Mouse (Mus musculus) neural tube, embryonic 15.5 days (tissue): ENCODE results near the gene Lilrb4a. TPM values are rescaled to one million over a fixed set of nuclear protein-coding genes. Genes with fewer than 3 reads are reported as not detected.
"Not testable (repeated sequence)": the region's sequence is repeated elsewhere in the genome, so short reads cannot be mapped to it uniquely, and the experiment has no call there.

Experiments
- ATAC-seq: fragments of 200-750 bp; cut with Nextera tagmentation; 2 replicates; pipeline ENCODE4 v1.8.0; 2017; ENCODE audit warnings: mild to moderate bottlenecking, moderate TSS enrichment, moderate library complexity; ENCODE audit not compliant: low FRiP score
- H3K27ac ChIP-seq: fragments of 300-500 bp; sonication (generic); replicated peaks from 2 replicates; pipeline ENCODE4 v1.5.1; 2015; ENCODE audit warnings: mild to moderate bottlenecking, inconsistent platforms
- H3K27me3 ChIP-seq: fragments of 300-500 bp; sonication (generic); replicated peaks from 2 replicates; pipeline ENCODE4 v1.6.1; 2015; ENCODE audit warnings: inconsistent platforms
- H3K36me3 ChIP-seq: fragments of 300-500 bp; sonication (generic); 2 replicates; pipeline ENCODE4 v1.6.1; 2015; ENCODE audit warnings: inconsistent platforms
- H3K4me1 ChIP-seq: fragments of 300-500 bp; sonication (generic); 2 replicates; pipeline ENCODE4 v1.6.1; 2015; ENCODE audit warnings: inconsistent platforms
- H3K4me2 ChIP-seq: fragments of 300-500 bp; sonication (generic); 2 replicates; pipeline ENCODE4 v1.6.1; 2015; ENCODE audit warnings: inconsistent platforms, mild to moderate bottlenecking, moderate library complexity
- H3K4me3 ChIP-seq: fragments of 300-500 bp; sonication (generic); replicated peaks from 2 replicates; pipeline ENCODE4 v1.5.1; 2015; ENCODE audit warnings: mild to moderate bottlenecking, inconsistent platforms
- H3K9ac ChIP-seq: fragments of 300-500 bp; sonication (generic); replicated peaks from 2 replicates; pipeline ENCODE4 v1.6.1; 2015; ENCODE audit warnings: mild to moderate bottlenecking, inconsistent platforms
- H3K9me3 ChIP-seq: fragments of 300-500 bp; sonication (generic); replicated peaks from 2 replicates; pipeline ENCODE4 v1.6.1; 2016; ENCODE audit warnings: inconsistent platforms
- WGBS: fragments of 180-500 bp; shearing (Covaris S2); methylation state at CpG from one replicate; pipeline ENCODE4 v1.1.7; 2015; ENCODE audit warnings: mixed read lengths; 5-methylcytosine and 5-hydroxymethylcytosine counted together
- polyA plus RNA-seq: library from polyadenylated mRNA; unstranded; fragments of >200 nt; fragmentation: Nextera tagmentation; extraction: Ambion mirVana; gene quantifications from 2 replicates; pipeline ENCODE4 v1.2.1, GENCODE M21; 2015

Gene Lilrb4a
- 0.79 and 2.2 TPM in 2 replicates for polyA plus RNA-seq

DNA sequence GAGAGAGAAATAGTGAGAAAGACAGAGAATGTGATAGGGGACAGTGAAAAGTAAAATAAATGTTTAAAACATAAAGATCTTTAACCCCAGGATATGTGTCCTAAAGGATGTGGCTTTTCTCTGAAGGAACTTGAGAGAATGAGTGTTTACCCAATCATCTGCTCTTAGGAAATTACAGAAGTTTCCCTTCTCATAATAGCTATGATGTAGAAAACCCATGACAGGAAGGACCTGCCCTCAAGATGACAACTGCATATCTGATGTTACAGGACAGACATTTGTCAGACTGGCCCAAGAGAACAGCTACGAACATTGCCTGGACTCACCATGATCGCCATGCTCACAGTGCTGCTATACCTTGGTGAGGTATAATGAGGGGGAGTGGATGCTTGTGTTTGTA lies at the start of gene Lilrb4a:
Lilrb4a (plus strand) TSS at position 266 of the 400 bp plus-strand sequence.
- no CpG with 5 or more reads among the region's 2 CpGs for WGBS
- H3K9ac ChIP-seq, H3K4me3 ChIP-seq, H3K27me3 ChIP-seq, H3K36me3 ChIP-seq, H3K4me1 ChIP-seq, ATAC-seq, H3K9me3 ChIP-seq, H3K4me2 ChIP-seq, H3K27ac ChIP-seq: not testable (repeated sequence)

DNA sequence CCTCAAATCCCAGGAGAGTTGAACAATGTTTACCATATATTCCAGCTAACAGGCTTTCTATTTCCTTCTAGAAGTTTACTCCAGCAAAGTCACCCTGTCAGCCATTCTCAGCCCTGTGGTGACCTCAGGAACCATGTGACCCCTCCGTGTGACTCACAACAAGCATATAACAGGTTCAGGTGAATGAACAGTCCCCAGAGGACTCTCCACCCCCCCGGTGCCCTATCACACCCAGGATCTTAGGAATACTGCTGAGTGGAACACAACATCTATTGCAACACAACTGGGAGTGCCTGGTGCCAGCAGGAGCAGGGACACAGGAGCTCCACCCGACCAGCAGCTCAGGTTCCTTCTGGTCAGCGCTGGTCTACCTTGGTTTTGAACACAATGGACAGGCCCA lies 39.1 kb upstream of the Lilrb4a start:
- Histone ChIP-seq H3K4me2 (no peak overlapping the region), H3K9ac (no peak overlapping the region), H3K4me3 (no peak overlapping the region), H3K36me3 (no peaks in the 10 kb centered on the region), H3K9me3 (no peaks in the 10 kb centered on the region), H3K27me3 (no peaks in the 10 kb centered on the region), H3K27ac (no peak overlapping the region), H3K4me1 (no peaks in the 10 kb centered on the region)
- no peak for ATAC-seq
- WGBS, result 82% methylated on average over 4 of the region's 4 CpGs

DNA sequence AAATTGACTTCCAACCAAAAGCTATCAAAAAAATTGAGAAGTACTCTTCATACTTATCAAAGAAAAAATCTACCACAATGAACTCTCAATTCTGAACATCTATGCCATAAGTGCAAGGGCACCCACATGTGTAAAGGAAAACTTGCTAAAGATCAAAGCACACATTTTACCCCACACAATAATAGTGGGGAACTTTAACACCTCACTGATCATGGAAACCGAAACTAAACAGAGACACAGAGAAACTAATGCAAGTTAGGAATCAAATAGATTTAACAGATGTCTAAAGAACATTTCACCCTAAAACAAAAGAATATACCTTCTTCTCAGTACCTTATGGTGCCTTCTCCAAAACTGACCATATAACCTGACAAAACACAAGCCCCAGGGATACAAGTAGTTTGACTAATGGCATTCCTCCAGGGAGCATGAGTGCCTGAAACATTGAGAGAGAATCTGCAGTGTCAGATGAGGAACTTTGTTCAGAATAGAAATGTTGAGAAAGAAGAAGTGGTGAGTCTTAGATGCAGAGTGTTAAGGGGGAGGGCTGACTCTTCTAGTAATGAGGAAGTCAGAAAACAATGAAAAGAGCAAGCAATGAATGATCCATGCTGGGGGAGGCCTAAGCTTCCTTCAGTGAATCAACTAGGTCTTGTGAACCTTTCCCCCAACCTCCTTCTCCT lies 37.0 kb upstream of the Lilrb4a start:
- ATAC-seq, result no peak
- no peaks in the 10 kb centered on the region for H3K36me3 ChIP-seq
- H3K4me3 ChIP-seq, result no peak overlapping the region
- no peaks in the 10 kb centered on the region for H3K9me3 ChIP-seq
- H3K9ac ChIP-seq, result no peak overlapping the region
- H3K4me2 ChIP-seq, result no peak overlapping the region
- no peaks in the 10 kb centered on the region for H3K27me3 ChIP-seq
- 90% methylated on average over 1 of the region's 1 CpGs for WGBS
- no peak overlapping the region for H3K27ac ChIP-seq
- no peaks in the 10 kb centered on the region for H3K4me1 ChIP-seq

DNA sequence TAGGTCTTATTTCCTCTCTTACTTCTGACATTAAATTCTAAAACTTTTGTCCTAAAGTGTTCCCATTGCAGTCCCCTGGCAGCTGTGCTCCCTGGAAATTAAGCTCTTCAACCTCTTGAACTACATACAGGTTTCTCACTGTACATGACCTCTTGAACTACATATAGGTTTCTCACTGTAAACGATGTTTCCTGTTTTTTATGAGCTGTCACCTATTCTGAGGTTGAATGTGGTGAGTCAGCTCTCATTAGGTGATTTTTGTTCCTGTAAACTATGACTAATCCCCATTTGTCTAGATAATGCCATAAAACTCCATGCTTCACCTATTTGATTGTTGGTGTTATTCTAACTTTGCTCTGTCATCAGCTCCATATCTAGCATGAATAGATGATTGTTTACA lies 36.4 kb upstream of the Lilrb4a start:
- no peak for ATAC-seq
- WGBS, result 75% methylated on average over 1 of the region's 1 CpGs

DNA sequence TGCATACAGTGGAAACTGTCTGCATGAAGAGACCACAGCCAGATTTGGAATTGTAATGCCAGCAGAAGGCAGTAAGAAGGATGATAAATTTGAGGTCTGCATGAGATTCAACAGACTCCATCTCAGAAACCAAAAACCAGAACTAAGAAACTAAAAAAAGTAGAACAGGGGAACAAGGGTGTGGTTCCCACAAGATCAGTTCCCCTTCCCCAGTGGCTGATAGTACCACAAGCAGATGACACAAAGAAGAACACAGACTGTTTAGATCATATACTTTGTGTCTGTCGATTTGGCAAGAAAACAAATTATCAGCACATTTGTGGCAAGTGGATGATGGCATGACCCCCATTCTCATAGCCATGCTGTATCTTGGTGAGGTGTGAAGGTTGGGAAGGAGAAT lies 35.0 kb upstream of the Lilrb4a start:
- H3K36me3 ChIP-seq, result no peaks in the 10 kb centered on the region
- no peak overlapping the region for H3K4me2 ChIP-seq
- no peak overlapping the region for H3K4me3 ChIP-seq
- H3K9me3 ChIP-seq, result no peaks in the 10 kb centered on the region
- H3K27ac ChIP-seq, result no peak overlapping the region
- no peaks in the 10 kb centered on the region for H3K27me3 ChIP-seq
- ATAC-seq, result no peak
- 91% methylated on average over 1 of the region's 1 CpGs for WGBS
- H3K4me1 ChIP-seq, result no peaks in the 10 kb centered on the region
- H3K9ac ChIP-seq, result no peak overlapping the region

More for the DNA sequence above, 36.4 kb upstream of the Lilrb4a start:
- Histone ChIP-seq H3K9ac (no peak overlapping the region), H3K27me3 (no peaks in the 10 kb centered on the region), H3K27ac (no peak overlapping the region), H3K4me1 (no peaks in the 10 kb centered on the region), H3K9me3 (no peaks in the 10 kb centered on the region), H3K4me3 (no peak overlapping the region), H3K4me2 (no peak overlapping the region), H3K36me3 (no peaks in the 10 kb centered on the region)

DNA sequence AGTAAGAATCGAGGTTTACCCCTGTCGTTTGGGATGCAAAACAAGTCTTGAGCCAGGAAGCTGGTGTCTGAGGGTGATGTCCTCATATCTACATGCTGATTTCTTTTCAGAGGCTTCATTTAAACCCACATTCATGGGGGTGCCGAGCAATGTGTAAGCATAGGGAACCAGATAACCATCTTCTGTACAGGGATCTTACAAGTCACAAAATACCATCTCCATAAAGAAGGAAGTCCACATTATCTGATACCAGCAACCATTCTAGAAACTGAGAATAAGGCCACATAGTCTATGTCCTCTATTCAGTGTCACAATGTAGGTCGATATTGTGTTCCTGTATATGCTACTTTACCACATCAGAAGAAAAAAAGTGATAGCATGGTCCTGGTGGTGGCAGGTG lies 34.4 kb upstream of the Lilrb4a start:
- 88% methylated on average over 4 of the region's 4 CpGs for WGBS
- H3K4me1 ChIP-seq, result no peaks in the 10 kb centered on the region
- no peaks in the 10 kb centered on the region for H3K27me3 ChIP-seq
- no peaks in the 10 kb centered on the region for H3K36me3 ChIP-seq
- no peak for ATAC-seq
- no peak overlapping the region for H3K4me3 ChIP-seq
- H3K9me3 ChIP-seq, result no peaks in the 10 kb centered on the region
- H3K4me2 ChIP-seq, result no peak overlapping the region
- no peak overlapping the region for H3K9ac ChIP-seq
- H3K27ac ChIP-seq, result no peak overlapping the region

DNA sequence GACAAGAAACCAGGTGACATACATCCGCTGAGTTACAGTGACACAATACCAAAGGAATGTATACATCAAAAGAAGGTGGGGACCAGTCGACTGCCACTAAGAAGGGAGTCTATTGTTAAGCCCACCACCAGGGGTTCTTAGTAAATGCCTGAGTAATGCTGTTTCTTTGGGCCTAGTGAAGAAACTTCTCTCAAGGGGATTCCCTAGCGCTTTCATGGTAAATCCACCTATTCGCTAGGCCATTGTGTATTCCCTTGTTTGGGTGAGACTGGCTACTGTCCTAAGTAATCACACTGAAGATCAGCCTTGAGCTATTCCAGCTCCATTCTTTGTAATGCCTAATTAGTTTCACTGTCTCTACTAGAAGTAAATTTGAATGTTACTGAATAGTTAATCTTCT lies 27.0 kb upstream of the Lilrb4a start:
- not testable (repeated sequence) for H3K9ac ChIP-seq, H3K27me3 ChIP-seq, H3K9me3 ChIP-seq, ATAC-seq, H3K4me2 ChIP-seq, H3K27ac ChIP-seq, H3K4me1 ChIP-seq, H3K36me3 ChIP-seq, H3K4me3 ChIP-seq
- 45% methylated on average over 4 of the region's 4 CpGs for WGBS

DNA sequence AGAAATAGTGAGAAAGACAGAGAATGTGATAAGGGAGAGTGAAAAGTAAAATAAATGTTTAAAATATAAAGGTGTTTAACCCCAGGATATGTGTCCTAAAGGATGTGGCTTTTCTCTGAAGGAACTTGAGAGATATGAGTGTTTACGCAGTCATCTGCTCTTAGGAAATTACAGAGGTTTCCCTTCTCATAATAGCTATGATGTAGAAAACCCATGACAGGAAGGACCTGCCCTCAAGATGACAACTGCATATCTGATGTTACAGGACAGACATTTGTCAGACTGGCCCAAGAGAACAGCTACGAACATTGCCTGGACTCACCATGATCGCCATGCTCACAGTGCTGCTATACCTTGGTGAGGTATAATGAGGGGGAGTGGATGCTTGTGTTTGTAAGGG lies 10.4 kb upstream of the Lilrb4a start, which contains the start of the genes Gm49339 and Lilr4b:
Gm49339 (plus strand) TSS at position 216 of the 400 bp plus-strand sequence.
Lilr4b (plus strand) TSS at position 236 of the 400 bp plus-strand sequence.
- H3K27ac ChIP-seq, H3K4me1 ChIP-seq, H3K9ac ChIP-seq, H3K27me3 ChIP-seq, H3K9me3 ChIP-seq, H3K4me2 ChIP-seq, H3K36me3 ChIP-seq, ATAC-seq, H3K4me3 ChIP-seq: not testable (repeated sequence)
- WGBS, result 92% methylated on average over 1 of the region's 3 CpGs

DNA sequence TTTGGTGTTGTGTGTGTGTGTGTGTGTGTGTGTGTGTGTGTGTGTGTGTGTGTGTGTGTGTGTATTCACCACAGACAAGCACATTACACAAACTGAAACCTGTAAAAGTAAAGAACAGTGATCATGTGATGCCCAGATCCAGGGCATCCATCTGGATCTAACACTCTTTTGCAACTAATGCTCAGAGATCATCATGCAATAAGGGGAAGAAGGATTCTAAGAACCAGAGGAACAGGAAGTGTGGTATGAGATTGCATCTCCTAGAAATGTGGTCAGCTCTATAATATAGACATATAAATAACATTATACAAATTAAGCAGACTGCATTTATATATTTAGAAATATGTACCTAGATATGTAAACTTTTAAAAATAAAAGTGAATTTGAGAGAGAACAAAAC lies 29.3 kb downstream of the Lilrb4a start:
- Histone ChIP-seq H3K9me3 (no peaks in the 10 kb centered on the region), H3K9ac (no peak overlapping the region), H3K4me2 (no peak overlapping the region), H3K36me3 (no peaks in the 10 kb centered on the region), H3K27me3 (no peaks in the 10 kb centered on the region), H3K4me1 (no peaks in the 10 kb centered on the region), H3K4me3 (no peak overlapping the region), H3K27ac (no peak overlapping the region)
- ATAC-seq, result no peak

DNA sequence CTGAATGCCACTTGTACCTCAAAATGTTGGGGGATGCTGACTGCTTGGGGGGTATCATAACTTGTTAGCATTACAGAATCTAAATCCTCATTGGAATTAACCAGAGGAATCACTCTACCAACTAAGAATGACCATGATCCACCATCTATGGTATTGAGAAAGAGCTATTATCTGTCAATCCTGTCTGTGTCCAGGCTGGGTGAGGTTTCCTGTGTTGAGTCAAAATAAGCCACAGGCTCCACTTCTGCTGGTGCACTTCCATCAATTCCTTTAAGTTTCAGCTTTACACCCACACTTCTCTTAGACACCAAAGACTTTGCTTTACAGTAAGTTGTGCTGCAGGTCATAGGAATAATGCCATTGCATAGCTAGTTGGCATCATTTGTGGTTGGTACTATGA lies 30.7 kb downstream of the Lilrb4a start:
- Histone ChIP-seq H3K9me3 (no peaks in the 10 kb centered on the region), H3K36me3 (no peaks in the 10 kb centered on the region), H3K27ac (no peak overlapping the region), H3K4me1 (no peaks in the 10 kb centered on the region), H3K4me3 (no peak overlapping the region), H3K9ac (no peak overlapping the region), H3K4me2 (no peak overlapping the region), H3K27me3 (no peaks in the 10 kb centered on the region)
- no peak for ATAC-seq

DNA sequence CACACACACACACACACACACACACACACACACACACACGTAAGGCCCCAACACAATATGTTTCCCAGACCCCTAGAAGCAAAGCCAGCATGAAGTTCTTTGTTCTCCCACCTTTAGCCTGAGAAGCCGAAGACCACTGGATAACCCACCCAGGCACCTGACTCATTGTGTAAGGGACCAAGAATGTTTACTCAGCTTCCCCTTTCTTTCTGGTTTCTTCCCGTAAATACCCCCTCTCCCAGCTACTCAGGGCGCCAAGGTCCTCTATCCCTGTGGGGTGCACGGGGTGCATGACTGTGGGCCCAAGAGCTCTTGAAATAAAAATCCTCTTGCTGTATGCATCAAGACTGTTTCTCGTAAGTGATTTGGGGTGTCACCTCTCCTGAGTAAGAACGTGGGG lies 35.3 kb downstream of the Lilrb4a start:
- no peaks in the 10 kb centered on the region for H3K36me3 ChIP-seq
- no peak overlapping the region for H3K4me3 ChIP-seq
- no peak overlapping the region for H3K9ac ChIP-seq
- 80% methylated on average over 7 of the region's 7 CpGs for WGBS
- H3K27me3 ChIP-seq, result no peaks in the 10 kb centered on the region
- H3K9me3 ChIP-seq, result no peaks in the 10 kb centered on the region
- H3K4me1 ChIP-seq, result no peaks in the 10 kb centered on the region
- H3K27ac ChIP-seq, result no peak overlapping the region
- no peak for ATAC-seq
- no peak overlapping the region for H3K4me2 ChIP-seq

DNA sequence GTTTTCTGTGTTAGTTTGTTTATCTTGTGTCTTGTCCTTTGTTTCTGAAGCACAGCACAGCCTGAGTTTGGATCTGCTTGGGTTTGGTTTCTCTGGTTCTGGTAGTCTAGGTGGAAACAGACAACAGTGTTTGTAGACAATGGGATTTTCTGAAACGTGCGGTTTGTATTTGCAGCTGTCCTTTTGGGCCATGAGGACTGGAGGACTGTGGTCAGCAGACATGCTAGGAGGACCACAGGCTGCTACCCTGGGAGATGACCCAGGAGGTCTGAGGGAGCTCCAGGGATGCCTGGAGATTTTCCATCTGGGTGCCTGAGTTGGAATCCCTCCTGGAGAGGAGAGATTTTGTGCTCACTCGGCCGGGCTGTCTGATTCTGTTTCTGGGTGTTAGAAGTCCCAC lies 35.9 kb downstream of the Lilrb4a start:
- 86% methylated on average over 4 of the region's 4 CpGs for WGBS

More for the DNA sequence above, 35.9 kb downstream of the Lilrb4a start:
- no peaks in the 10 kb centered on the region for H3K27me3 ChIP-seq
- ATAC-seq, result no peak
- no peak overlapping the region for H3K9ac ChIP-seq
- no peak overlapping the region for H3K4me3 ChIP-seq
- H3K9me3 ChIP-seq, result no peaks in the 10 kb centered on the region
- no peak overlapping the region for H3K27ac ChIP-seq
- H3K4me1 ChIP-seq, result no peaks in the 10 kb centered on the region
- H3K36me3 ChIP-seq, result no peaks in the 10 kb centered on the region
- H3K4me2 ChIP-seq, result no peak overlapping the region
